Mouse (Mus musculus) forebrain, embryonic 14.5 days (tissue): ENCODE measurements around the gene Gm43064. TPM values are rescaled to one million over a fixed set of nuclear protein-coding genes. Genes with fewer than 3 reads are reported as not detected.
"Not testable (repeated sequence)": the region's sequence is repeated elsewhere in the genome, so short reads cannot be mapped to it uniquely, and the experiment has no call there.

Experiments used
- ATAC-seq: fragments of 200-750 bp; cut with Nextera tagmentation; 2 replicates; pipeline ENCODE4 v1.8.0; 2017; ENCODE audit warnings: mild to moderate bottlenecking, moderate library complexity
- DNase-seq: peaks from one replicate; pipeline ENCODE4 v3.0.0-alpha.2; 2015; ENCODE audit warnings: low spot score
- H3K27ac ChIP-seq: fragments of 300-500 bp; sonication (generic); 2 replicates; pipeline ENCODE4 v1.5.1; 2014; ENCODE audit warnings: low read depth, mild to moderate bottlenecking, control low read depth, low read length, moderate library complexity
- H3K27me3 ChIP-seq: fragments of 300-500 bp; sonication (generic); replicated peaks from 2 replicates; pipeline ENCODE4 v1.6.1; 2014; ENCODE audit warnings: low read length, control low read depth, mixed read lengths; ENCODE audit not compliant: control insufficient read depth, insufficient read depth
- H3K36me3 ChIP-seq: fragments of 300-500 bp; sonication (generic); 2 replicates; pipeline ENCODE4 v1.6.1; 2014; ENCODE audit warnings: low read length, control low read depth; ENCODE audit not compliant: control insufficient read depth, insufficient read depth
- H3K4me1 ChIP-seq: fragments of 300-500 bp; sonication (generic); 2 replicates; pipeline ENCODE4 v1.6.1; 2014; ENCODE audit warnings: antibody characterized with exemption, low read length, control low read depth; ENCODE audit not compliant: control insufficient read depth, insufficient read depth
- H3K4me2 ChIP-seq: fragments of 300-500 bp; sonication (generic); 2 replicates; pipeline ENCODE4 v1.6.1; 2014; ENCODE audit warnings: mild to moderate bottlenecking, control low read depth, low read length
- H3K4me3 ChIP-seq: fragments of 300-500 bp; sonication (generic); 2 replicates; pipeline ENCODE4 v1.5.1; 2014; ENCODE audit warnings: low read depth, low read length, control low read depth
- H3K9ac ChIP-seq: fragments of 300-500 bp; sonication (generic); 2 replicates; pipeline ENCODE4 v1.6.1; 2014; ENCODE audit warnings: mild to moderate bottlenecking, low read length, control low read depth, moderate library complexity
- H3K9me3 ChIP-seq: fragments of 300-500 bp; sonication (generic); replicated peaks from 2 replicates; pipeline ENCODE4 v1.6.1; 2016; ENCODE audit warnings: low read length, control low read depth, mixed read lengths; ENCODE audit not compliant: control insufficient read depth
- WGBS: fragments of 180-500 bp; shearing (Covaris S2); extraction: QIAGEN DNeasy Blood & Tissue Kit; methylation state at CpG from one replicate; pipeline ENCODE4 v1.1.7; 2014; 5-methylcytosine and 5-hydroxymethylcytosine counted together
- polyA plus RNA-seq: library from polyadenylated mRNA; unstranded; fragments of >200 nt; fragmentation: Nextera tagmentation; extraction: Ambion mirVana; gene quantifications from 2 replicates; pipeline ENCODE4 v1.2.1, GENCODE M21; 2014

Gene Gm43064
- polyA plus RNA-seq, 1 experiment from 2014 or later, result 0.18 TPM

- 75% methylated on average over 5 of the region's 5 CpGs for WGBS
These were observed 17.3 kb upstream of the Gm43064 start for GRCm38 (mm10) chr3:103792111-103792406.

GRCm38 (mm10) chr3:103792566-103792965, 16.8 kb upstream of the Gm43064 start:
- 84% methylated on average over 1 of the region's 1 CpGs for WGBS
- H3K9me3 ChIP-seq, result no peaks in the 10 kb centered on the region
- no peak overlapping the region for H3K9ac ChIP-seq
- H3K36me3 ChIP-seq, result no peaks in the 10 kb centered on the region
- no peaks in the 10 kb centered on the region for H3K27me3 ChIP-seq
- H3K4me3 ChIP-seq, result no peak overlapping the region
- no peak overlapping the region for H3K27ac ChIP-seq
- no peak overlapping the region for H3K4me2 ChIP-seq
- peaks cover 17% of the 10 kb centered on the region for H3K4me1 ChIP-seq
- DNase-seq, result no peak
- no peak for ATAC-seq

More at GRCm38 (mm10) chr3:103792111-103792406, 17.3 kb upstream of the Gm43064 start:
- H3K9ac ChIP-seq, DNase-seq, H3K36me3 ChIP-seq, H3K27ac ChIP-seq, H3K27me3 ChIP-seq, H3K9me3 ChIP-seq, ATAC-seq: not testable (repeated sequence)
- H3K4me2 ChIP-seq, result peak overlapping the region; percentile 69
- H3K4me3 ChIP-seq, result peak overlapping the region; percentile 93; the same call in 1 of the 2 replicates
- peaks cover 17% of the 10 kb centered on the region for H3K4me1 ChIP-seq

- no peak overlapping the region for H3K4me3 ChIP-seq
- 68% methylated on average over 2 of the region's 2 CpGs for WGBS
- H3K27me3 ChIP-seq, result no peaks in the 10 kb centered on the region
- H3K4me2 ChIP-seq, result no peak overlapping the region
- no peak for DNase-seq
- H3K27ac ChIP-seq, result no peak overlapping the region
- no peak for ATAC-seq
- no peaks in the 10 kb centered on the region for H3K36me3 ChIP-seq
- no peaks in the 10 kb centered on the region for H3K9me3 ChIP-seq
- no peaks in the 10 kb centered on the region for H3K4me1 ChIP-seq
- H3K9ac ChIP-seq, result no peak overlapping the region
These were observed 13.0 kb upstream of the Gm43064 start for GRCm38 (mm10) chr3:103796389-103796788.

- no peak for ATAC-seq
- H3K9ac ChIP-seq, result no peak overlapping the region
- no peaks in the 10 kb centered on the region for H3K9me3 ChIP-seq
- 82% methylated on average over 2 of the region's 2 CpGs for WGBS
- H3K4me1 ChIP-seq, result no peaks in the 10 kb centered on the region
- no peak overlapping the region for H3K27ac ChIP-seq
- DNase-seq, result no peak
- H3K4me2 ChIP-seq, result no peak overlapping the region
- H3K36me3 ChIP-seq, result peaks cover 28% of the 10 kb centered on the region
- H3K27me3 ChIP-seq, result no peaks in the 10 kb centered on the region
- H3K4me3 ChIP-seq, result no peak overlapping the region
These were observed 9.9 kb upstream of the Gm43064 start for GRCm38 (mm10) chr3:103799507-103799906.

- Histone ChIP-seq H3K4me1 (no peaks in the 10 kb centered on the region), H3K9ac (no peak overlapping the region), H3K36me3 (peaks cover 42% of the 10 kb centered on the region), H3K4me3 (no peak overlapping the region), H3K27me3 (no peaks in the 10 kb centered on the region), H3K9me3 (no peaks in the 10 kb centered on the region), H3K4me2 (no peak overlapping the region), H3K27ac (no peak overlapping the region)
- DNase-seq, result no peak
- 89% methylated on average over 10 of the region's 10 CpGs for WGBS
- ATAC-seq, result no peak
These were observed 7.5 kb upstream of the Gm43064 start for GRCm38 (mm10) chr3:103801631-103802531.

- Histone ChIP-seq H3K4me3 (no peak overlapping the region), H3K4me2 (no peak overlapping the region), H3K27me3 (no peaks in the 10 kb centered on the region), H3K9me3 (no peaks in the 10 kb centered on the region), H3K27ac (no peak overlapping the region), H3K36me3 (peaks cover 47% of the 10 kb centered on the region), H3K9ac (no peak overlapping the region), H3K4me1 (no peaks in the 10 kb centered on the region)
- no peak for DNase-seq
- 94% methylated on average over 8 of the region's 8 CpGs for WGBS
- ATAC-seq, result no peak
These were observed 6.5 kb upstream of the Gm43064 start for GRCm38 (mm10) chr3:103802861-103803260.

GRCm38 (mm10) chr3:103805671-103806070, 3.7 kb upstream of the Gm43064 start:
- 91% methylated on average over 1 of the region's 1 CpGs for WGBS

GRCm38 (mm10) chr3:103809799-103810150, 402 bp downstream of the Gm43064 start:
- ATAC-seq, result peak; percentile 64
- DNase-seq, result no peak
- H3K9ac ChIP-seq, result peak overlapping the region; percentile 79
- peaks cover 12% of the 10 kb centered on the region for H3K4me1 ChIP-seq
- WGBS, result 2% methylated on average over 14 of the region's 14 CpGs
- H3K36me3 ChIP-seq, result peaks cover 31% of the 10 kb centered on the region
- no peaks in the 10 kb centered on the region for H3K27me3 ChIP-seq
- peak overlapping the region; percentile 71 for H3K4me2 ChIP-seq
- H3K4me3 ChIP-seq, result peak overlapping the region; percentile 63
- H3K9me3 ChIP-seq, result no peaks in the 10 kb centered on the region
- peak overlapping the region; percentile 87 for H3K27ac ChIP-seq

More at GRCm38 (mm10) chr3:103805671-103806070, 3.7 kb upstream of the Gm43064 start:
- peaks cover 47% of the 10 kb centered on the region for H3K36me3 ChIP-seq
- H3K27ac ChIP-seq, result no peak overlapping the region
- no peak for DNase-seq
- H3K4me1 ChIP-seq, result peaks cover 12% of the 10 kb centered on the region
- no peaks in the 10 kb centered on the region for H3K9me3 ChIP-seq
- H3K4me2 ChIP-seq, result no peak overlapping the region
- ATAC-seq, result no peak
- H3K9ac ChIP-seq, result no peak overlapping the region
- H3K4me3 ChIP-seq, result no peak overlapping the region
- no peaks in the 10 kb centered on the region for H3K27me3 ChIP-seq

GRCm38 (mm10) chr3:103810967-103811366, 1.6 kb downstream of the Gm43064 start:
- no peak overlapping the region for H3K4me2 ChIP-seq
- H3K9ac ChIP-seq, result no peak overlapping the region
- no peak for ATAC-seq
- H3K4me1 ChIP-seq, result peaks cover 12% of the 10 kb centered on the region
- H3K4me3 ChIP-seq, result no peak overlapping the region
- peaks cover 34% of the 10 kb centered on the region for H3K36me3 ChIP-seq
- no peak for DNase-seq
- no peaks in the 10 kb centered on the region for H3K27me3 ChIP-seq
- 87% methylated on average over 6 of the region's 6 CpGs for WGBS
- H3K9me3 ChIP-seq, result no peaks in the 10 kb centered on the region
- no peak overlapping the region for H3K27ac ChIP-seq
